Mouse (Mus musculus): ENCODE results near the gene Rab30. TPM values are rescaled to one million over a fixed set of nuclear protein-coding genes. Genes with fewer than 3 reads are reported as not detected.
"Not testable (repeated sequence)": the region's sequence is repeated elsewhere in the genome, so short reads cannot be mapped to it uniquely, and the experiment has no call there.

Gene Rab30
- polyA plus RNA-seq, 1 experiment = 2.0 TPM

DNA sequence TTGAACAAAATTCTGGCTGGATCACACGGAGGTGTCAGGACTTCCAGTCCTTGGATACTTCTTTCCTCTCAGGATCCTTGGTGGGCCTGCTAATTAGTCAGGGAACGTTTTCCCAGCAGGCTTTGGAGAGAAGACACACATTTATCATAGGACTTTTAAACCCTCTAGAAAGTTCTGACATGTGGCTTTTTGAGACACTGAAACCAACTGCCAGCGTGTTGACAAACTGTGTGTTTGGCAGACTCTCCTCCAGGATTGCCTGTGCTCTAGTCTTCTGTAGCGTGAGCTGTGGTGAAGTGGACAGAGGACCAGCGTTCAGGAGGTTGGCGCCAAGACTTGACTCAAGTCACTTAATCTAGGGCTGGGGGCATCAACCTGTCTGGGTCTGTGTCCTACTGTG lies 19.2 kb downstream of the Rab30 start:
- Histone ChIP-seq H3K27me3 (ENCODE audit: control insufficient read depth, insufficient read depth, insufficient read length) (no peaks in the 10 kb centered on the region), H3K36me3 (ENCODE audit: control insufficient read depth, insufficient read depth) (no peaks in the 10 kb centered on the region), H3ac (ENCODE audit: control insufficient read depth, insufficient read length, low read depth) (no peak overlapping the region), H3K79me3 (ENCODE audit: low read depth) (no peaks in the 10 kb centered on the region), H3K4me3 (ENCODE audit: insufficient read depth, poor library complexity, severe bottlenecking) (no peak overlapping the region), H3K79me2 (ENCODE audit: control insufficient read depth, insufficient read depth) (no peaks in the 10 kb centered on the region)
- TF ChIP-seq CEBPB (IDR thresholded peaks at IDR 0.05; ENCODE audit: low read depth) (no peak), MYOG (IDR thresholded peaks at IDR 0.05; ENCODE audit: control insufficient read depth, extremely low read depth, insufficient read length) (no peak), FOSL1 (IDR thresholded peaks at IDR 0.05; ENCODE audit: insufficient read depth, low read length, poor library complexity, severe bottlenecking) (no peak), MAX (IDR thresholded peaks at IDR 0.05) (no peak), MYOD1 (IDR thresholded peaks at IDR 0.05; ENCODE audit: control insufficient read depth, insufficient read length, low read depth) (no peak), CTCF (IDR thresholded peaks at IDR 0.05; ENCODE audit: control insufficient read depth, insufficient read depth, insufficient read length) (no peak), USF1 (IDR thresholded peaks at IDR 0.05; ENCODE audit: low read depth) (no peak)

DNA sequence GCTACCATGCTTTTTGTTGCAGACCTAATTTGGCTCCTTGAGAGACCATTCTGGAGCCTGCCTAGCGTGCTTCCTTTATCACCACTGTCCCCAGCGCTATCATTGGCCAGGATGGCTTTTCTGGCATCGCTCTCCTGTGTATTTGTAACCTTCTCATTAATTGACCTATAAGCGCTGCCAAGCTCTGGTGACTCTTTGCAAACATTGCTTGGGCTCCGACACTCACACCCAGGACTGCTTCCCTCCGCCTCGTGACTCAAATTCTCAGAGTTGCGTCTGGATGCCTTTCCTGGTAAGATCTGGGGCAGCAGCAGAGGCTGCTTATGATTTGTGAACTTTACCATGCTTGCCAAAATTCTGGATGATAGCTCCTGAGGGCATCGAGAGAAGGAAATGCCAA lies 19.8 kb downstream of the Rab30 start:
- no peak for TF ChIP-seq CTCF (IDR thresholded peaks at IDR 0.05; ENCODE audit: control insufficient read depth, insufficient read depth, insufficient read length)
- no peak for TF ChIP-seq USF1 (IDR thresholded peaks at IDR 0.05; ENCODE audit: low read depth)
- TF ChIP-seq MYOD1 (IDR thresholded peaks at IDR 0.05; ENCODE audit: control insufficient read depth, insufficient read length, low read depth) = no peak
- TF ChIP-seq MYOG (IDR thresholded peaks at IDR 0.05; ENCODE audit: control insufficient read depth, extremely low read depth, insufficient read length) = no peak
- TF ChIP-seq FOSL1 (IDR thresholded peaks at IDR 0.05; ENCODE audit: insufficient read depth, low read length, poor library complexity, severe bottlenecking) = no peak
- no peak for TF ChIP-seq CEBPB (IDR thresholded peaks at IDR 0.05; ENCODE audit: low read depth)
- TF ChIP-seq MAX (IDR thresholded peaks at IDR 0.05) = no peak
- no peak overlapping the region for H3K4me3 ChIP-seq (ENCODE audit: insufficient read depth, poor library complexity, severe bottlenecking)
- H3K79me2 ChIP-seq (ENCODE audit: control insufficient read depth, insufficient read depth) = no peaks in the 10 kb centered on the region
- no peak overlapping the region for H3ac ChIP-seq (ENCODE audit: control insufficient read depth, insufficient read length, low read depth)
- H3K79me3 ChIP-seq (ENCODE audit: low read depth) = no peaks in the 10 kb centered on the region
- H3K36me3 ChIP-seq (ENCODE audit: control insufficient read depth, insufficient read depth) = no peaks in the 10 kb centered on the region
- no peaks in the 10 kb centered on the region for H3K27me3 ChIP-seq (ENCODE audit: control insufficient read depth, insufficient read depth, insufficient read length)

DNA sequence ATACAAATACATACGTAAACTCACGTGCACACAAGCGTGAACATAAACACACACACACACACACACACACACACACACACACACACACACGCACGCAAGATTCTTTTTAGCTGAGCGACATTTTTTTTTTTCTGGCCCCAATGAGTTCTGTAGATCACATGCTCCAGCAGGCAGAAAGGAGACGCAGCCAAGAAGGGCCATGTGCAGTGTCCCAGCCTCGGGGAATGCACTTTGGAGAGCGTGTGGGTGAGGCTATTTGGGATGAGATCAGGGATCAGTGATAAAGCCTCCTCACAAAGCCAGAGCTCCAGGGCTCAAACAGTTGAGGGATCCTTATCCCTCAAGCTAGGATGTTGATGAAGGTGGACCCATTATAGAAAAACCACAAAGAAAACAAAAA lies 24.0 kb downstream of the Rab30 start:
- no peaks in the 10 kb centered on the region for H3K79me2 ChIP-seq (ENCODE audit: control insufficient read depth, insufficient read depth)
- H3K79me3 ChIP-seq (ENCODE audit: low read depth) = no peaks in the 10 kb centered on the region
- H3K36me3 ChIP-seq (ENCODE audit: control insufficient read depth, insufficient read depth) = no peaks in the 10 kb centered on the region
- TF ChIP-seq MYOG (IDR thresholded peaks at IDR 0.05; ENCODE audit: control insufficient read depth, extremely low read depth, insufficient read length) (no peak), CTCF (IDR thresholded peaks at IDR 0.05; ENCODE audit: control insufficient read depth, insufficient read depth, insufficient read length) (no peak), FOSL1 (IDR thresholded peaks at IDR 0.05; ENCODE audit: insufficient read depth, low read length, poor library complexity, severe bottlenecking) (no peak), USF1 (IDR thresholded peaks at IDR 0.05; ENCODE audit: low read depth) (no peak), MAX (IDR thresholded peaks at IDR 0.05) (no peak), CEBPB (IDR thresholded peaks at IDR 0.05; ENCODE audit: low read depth) (no peak), MYOD1 (IDR thresholded peaks at IDR 0.05; ENCODE audit: control insufficient read depth, insufficient read length, low read depth) (no peak)
- H3ac ChIP-seq (ENCODE audit: control insufficient read depth, insufficient read length, low read depth) = no peak overlapping the region
- H3K27me3 ChIP-seq (ENCODE audit: control insufficient read depth, insufficient read depth, insufficient read length) = no peaks in the 10 kb centered on the region
- H3K4me3 ChIP-seq (ENCODE audit: insufficient read depth, poor library complexity, severe bottlenecking) = no peak overlapping the region

DNA sequence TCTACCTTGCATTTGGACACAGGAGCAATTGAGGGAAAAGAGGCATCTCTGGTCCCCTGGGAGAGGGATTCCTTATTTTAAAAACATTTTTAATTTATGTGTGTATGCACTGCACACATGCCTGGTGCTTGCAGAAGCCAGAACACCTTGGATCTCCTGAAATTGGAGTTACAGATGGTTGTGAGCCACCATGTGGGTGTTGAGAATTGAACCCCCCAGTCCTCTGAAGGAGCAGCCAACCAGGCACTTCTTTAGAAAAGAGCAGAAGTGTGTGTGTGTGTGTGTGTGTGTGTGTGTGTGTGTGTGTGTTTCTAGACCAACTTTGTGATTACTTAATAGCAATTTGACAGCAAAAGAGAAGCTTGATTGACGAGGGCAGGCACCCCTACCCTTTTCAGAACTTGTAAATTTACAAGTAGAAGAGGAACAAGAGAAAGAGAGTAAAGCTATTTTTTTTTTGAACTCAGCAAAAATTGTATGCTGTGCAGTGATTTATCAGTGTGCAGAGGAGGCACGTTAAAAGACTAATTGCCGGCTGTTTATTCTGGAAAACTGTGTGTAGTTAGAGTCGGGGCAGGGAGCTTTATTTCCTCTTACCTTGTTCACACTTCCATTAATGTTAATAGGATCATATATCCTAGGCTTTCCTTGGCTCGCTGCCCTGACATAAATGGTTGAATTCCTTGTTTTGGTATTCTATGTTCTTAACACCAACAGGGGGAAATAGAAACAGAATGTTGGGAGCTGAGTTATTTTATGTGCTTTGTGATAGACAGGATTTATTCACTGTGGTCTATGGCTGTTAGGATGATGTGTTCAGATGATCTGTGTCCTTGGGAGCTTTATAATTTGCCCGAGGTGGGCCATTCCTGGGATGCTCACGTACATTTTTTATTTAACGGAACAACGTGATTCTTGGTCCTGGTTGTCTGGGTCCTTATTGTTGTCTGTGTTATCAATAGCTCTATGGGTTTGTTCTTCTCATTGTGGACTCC lies 25.0 kb downstream of the Rab30 start:
- H3K36me3 ChIP-seq (ENCODE audit: control insufficient read depth, insufficient read depth) = no peaks in the 10 kb centered on the region
- H3K79me2 ChIP-seq (ENCODE audit: control insufficient read depth, insufficient read depth) = no peaks in the 10 kb centered on the region
- H3ac ChIP-seq (ENCODE audit: control insufficient read depth, insufficient read length, low read depth) = no peak overlapping the region
- no peak for TF ChIP-seq FOSL1 (IDR thresholded peaks at IDR 0.05; ENCODE audit: insufficient read depth, low read length, poor library complexity, severe bottlenecking)
- TF ChIP-seq USF1 (IDR thresholded peaks at IDR 0.05; ENCODE audit: low read depth) = no peak
- TF ChIP-seq MAX (IDR thresholded peaks at IDR 0.05) = no peak
- no peak for TF ChIP-seq MYOG (IDR thresholded peaks at IDR 0.05; ENCODE audit: control insufficient read depth, extremely low read depth, insufficient read length)
- no peak for TF ChIP-seq CEBPB (IDR thresholded peaks at IDR 0.05; ENCODE audit: low read depth)
- TF ChIP-seq MYOD1 (IDR thresholded peaks at IDR 0.05; ENCODE audit: control insufficient read depth, insufficient read length, low read depth) = no peak
- TF ChIP-seq CTCF (IDR thresholded peaks at IDR 0.05; ENCODE audit: control insufficient read depth, insufficient read depth, insufficient read length) = no peak
- no peaks in the 10 kb centered on the region for H3K27me3 ChIP-seq (ENCODE audit: control insufficient read depth, insufficient read depth, insufficient read length)
- no peak overlapping the region for H3K4me3 ChIP-seq (ENCODE audit: insufficient read depth, poor library complexity, severe bottlenecking)
- H3K79me3 ChIP-seq (ENCODE audit: low read depth) = no peaks in the 10 kb centered on the region

DNA sequence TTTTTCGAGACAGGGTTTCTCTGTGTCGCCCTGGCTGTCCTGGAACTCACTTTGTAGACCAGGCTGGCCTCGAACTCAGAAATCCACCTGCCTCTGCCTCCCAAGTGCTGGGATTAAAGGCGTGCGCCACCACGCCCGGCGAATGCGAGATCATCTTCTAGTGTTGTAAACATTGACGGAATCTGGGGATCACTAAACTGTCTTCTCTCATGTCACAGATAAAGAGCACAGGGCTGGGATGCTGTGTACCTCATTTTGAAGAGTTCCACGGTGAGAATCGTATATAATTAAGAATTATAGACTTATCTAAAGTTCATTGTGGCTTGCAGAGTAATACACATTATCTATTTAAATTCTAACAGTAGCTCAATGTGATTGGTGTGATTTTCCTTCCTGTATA lies 26.7 kb downstream of the Rab30 start:
- not testable (repeated sequence) for H3K79me3 ChIP-seq (ENCODE audit: low read depth); H3K79me2 ChIP-seq (ENCODE audit: control insufficient read depth, insufficient read depth); H3K36me3 ChIP-seq (ENCODE audit: control insufficient read depth, insufficient read depth); H3K4me3 ChIP-seq (ENCODE audit: insufficient read depth, poor library complexity, severe bottlenecking); H3K27me3 ChIP-seq (ENCODE audit: control insufficient read depth, insufficient read depth, insufficient read length); H3ac ChIP-seq (ENCODE audit: control insufficient read depth, insufficient read length, low read depth)

DNA sequence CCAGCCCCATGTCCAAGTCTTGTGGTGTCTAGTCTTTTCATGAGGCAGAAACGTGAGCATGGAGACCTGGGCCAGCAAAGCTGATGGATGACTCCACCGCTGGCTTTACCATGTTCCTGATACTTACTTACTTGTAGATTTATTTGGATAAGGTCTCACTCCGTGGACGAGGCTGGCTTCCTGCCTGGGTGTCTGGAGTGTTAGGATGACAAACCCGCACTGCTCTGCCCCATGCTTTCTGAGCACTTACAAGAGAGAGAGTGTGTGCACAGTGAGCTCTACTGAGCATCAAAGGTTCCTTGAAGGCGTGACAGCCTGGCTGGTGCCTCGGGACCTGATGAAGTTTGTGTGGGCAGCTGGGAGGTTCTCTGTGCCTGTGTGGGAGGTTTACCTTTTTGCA lies 27.5 kb downstream of the Rab30 start:
- H3K4me3 ChIP-seq (ENCODE audit: insufficient read depth, poor library complexity, severe bottlenecking) = no peak overlapping the region
- no peaks in the 10 kb centered on the region for H3K36me3 ChIP-seq (ENCODE audit: control insufficient read depth, insufficient read depth)
- no peaks in the 10 kb centered on the region for H3K79me3 ChIP-seq (ENCODE audit: low read depth)
- H3K27me3 ChIP-seq (ENCODE audit: control insufficient read depth, insufficient read depth, insufficient read length) = no peaks in the 10 kb centered on the region
- no peak for TF ChIP-seq FOSL1 (IDR thresholded peaks at IDR 0.05; ENCODE audit: insufficient read depth, low read length, poor library complexity, severe bottlenecking)
- no peak for TF ChIP-seq USF1 (IDR thresholded peaks at IDR 0.05; ENCODE audit: low read depth)
- TF ChIP-seq MYOG (IDR thresholded peaks at IDR 0.05; ENCODE audit: control insufficient read depth, extremely low read depth, insufficient read length) = no peak
- no peak for TF ChIP-seq CTCF (IDR thresholded peaks at IDR 0.05; ENCODE audit: control insufficient read depth, insufficient read depth, insufficient read length)
- TF ChIP-seq MAX (IDR thresholded peaks at IDR 0.05) = no peak
- no peak for TF ChIP-seq MYOD1 (IDR thresholded peaks at IDR 0.05; ENCODE audit: control insufficient read depth, insufficient read length, low read depth)
- no peak for TF ChIP-seq CEBPB (IDR thresholded peaks at IDR 0.05; ENCODE audit: low read depth)
- no peaks in the 10 kb centered on the region for H3K79me2 ChIP-seq (ENCODE audit: control insufficient read depth, insufficient read depth)
- no peak overlapping the region for H3ac ChIP-seq (ENCODE audit: control insufficient read depth, insufficient read length, low read depth)

Data from C2C12 (cell line).